Mouse (Mus musculus): ENCODE data around the gene Samt3. TPM values are rescaled to one million over a fixed set of nuclear protein-coding genes. Genes with fewer than 3 reads are reported as not detected.

Gene Samt3
- polyA plus RNA-seq (2015; fragmentation: Nextera tagmentation; extraction: Ambion mirVana): not detected in 2 replicates

- no peak within 1 kb of the TSS for H3K4me3 ChIP-seq (replicated peaks; ENCODE audit: low read length)
- no peak within 1 kb of the TSS for H3K4me2 ChIP-seq (ENCODE audit: low read depth, low read length)
- H3K4me1 ChIP-seq (ENCODE audit: control insufficient read depth, insufficient read depth, low read length): no peaks in the 10 kb centered on the region
- no peak within 1 kb of the TSS for H3K9ac ChIP-seq (ENCODE audit: low read length)
- H3K9me3 ChIP-seq (replicated peaks; ENCODE audit: control insufficient read depth, low read length): no peaks in the 10 kb centered on the region
- H3K27ac ChIP-seq (ENCODE audit: low read length): no peak within 1 kb of the TSS
- H3K36me3 ChIP-seq (ENCODE audit: control insufficient read depth, insufficient read depth, low read length): no peaks in the 10 kb centered on the region
- H3K27me3 ChIP-seq (ENCODE audit: control insufficient read depth, insufficient read depth, low read length): no peaks in the 10 kb centered on the region
- no peak for ATAC-seq (ENCODE audit: insufficient read depth, low FRiP score)
Measured at GRCm38 (mm10) chrX:86043899-86044298, at the start of gene Samt3. TSS of gene Samt3 (plus strand) at chrX:86044199.

- H3K4me3 ChIP-seq (replicated peaks; ENCODE audit: low read length): no peak overlapping the region
- WGBS: 33% methylated on average over 1 of the region's 1 CpGs
- H3K9me3 ChIP-seq (replicated peaks; ENCODE audit: control insufficient read depth, low read length): no peaks in the 10 kb centered on the region
- H3K4me2 ChIP-seq (ENCODE audit: low read depth, low read length): no peak overlapping the region
- H3K9ac ChIP-seq (ENCODE audit: low read length): no peak overlapping the region
- H3K4me1 ChIP-seq (ENCODE audit: control insufficient read depth, insufficient read depth, low read length): no peaks in the 10 kb centered on the region
- H3K36me3 ChIP-seq (ENCODE audit: control insufficient read depth, insufficient read depth, low read length): no peaks in the 10 kb centered on the region
- H3K27me3 ChIP-seq (ENCODE audit: control insufficient read depth, insufficient read depth, low read length): no peaks in the 10 kb centered on the region
- no peak for ATAC-seq (ENCODE audit: insufficient read depth, low FRiP score)
- no peak overlapping the region for H3K27ac ChIP-seq (ENCODE audit: low read length)
Measured at GRCm38 (mm10) chrX:86016591-86016990, 27.4 kb upstream of the Samt3 start.

GRCm38 (mm10) chrX:86088672-86089071 lies 44.7 kb downstream of the Samt3 start:
- Histone ChIP-seq H3K27me3 (ENCODE audit: control insufficient read depth, insufficient read depth, low read length) (no peaks in the 10 kb centered on the region), H3K4me3 (replicated peaks; ENCODE audit: low read length) (no peak overlapping the region), H3K4me1 (ENCODE audit: control insufficient read depth, insufficient read depth, low read length) (no peaks in the 10 kb centered on the region), H3K4me2 (ENCODE audit: low read depth, low read length) (no peak overlapping the region), H3K9ac (ENCODE audit: low read length) (no peak overlapping the region), H3K9me3 (replicated peaks; ENCODE audit: control insufficient read depth, low read length) (no peaks in the 10 kb centered on the region), H3K27ac (ENCODE audit: low read length) (no peak overlapping the region), H3K36me3 (ENCODE audit: control insufficient read depth, insufficient read depth, low read length) (no peaks in the 10 kb centered on the region)
- no peak for ATAC-seq (ENCODE audit: insufficient read depth, low FRiP score)
- 92% methylated on average over 1 of the region's 1 CpGs for WGBS

Other genes with a start within 250 kb of the Samt3 start
- gene 5430427O19Rik, start 173.8 kb upstream of the Samt3 start, polyA plus RNA-seq (2015; fragmentation: Nextera tagmentation; extraction: Ambion mirVana): 0.17 and 0.18 TPM in 2 replicates
- gene Nr0b1, start 147.6 kb downstream of the Samt3 start, polyA plus RNA-seq (2015; fragmentation: Nextera tagmentation; extraction: Ambion mirVana): 0.26 TPM in 1 of 2 replicates, not detected in the other